Mouse (Mus musculus): ENCODE data around the gene Bri3bp. TPM values are rescaled to one million over a fixed set of nuclear protein-coding genes. Genes with fewer than 3 reads are reported as not detected.
A peak's percentile ranks its signal among the peaks of the same experiment; 100 is the strongest.
"Not testable (repeated sequence)": the region's sequence is repeated elsewhere in the genome, so short reads cannot be mapped to it uniquely, and the experiment has no call there.

Bri3bp gene
- polyA plus RNA-seq, 1 experiment from 2014 or later: 41.6 TPM

DNA sequence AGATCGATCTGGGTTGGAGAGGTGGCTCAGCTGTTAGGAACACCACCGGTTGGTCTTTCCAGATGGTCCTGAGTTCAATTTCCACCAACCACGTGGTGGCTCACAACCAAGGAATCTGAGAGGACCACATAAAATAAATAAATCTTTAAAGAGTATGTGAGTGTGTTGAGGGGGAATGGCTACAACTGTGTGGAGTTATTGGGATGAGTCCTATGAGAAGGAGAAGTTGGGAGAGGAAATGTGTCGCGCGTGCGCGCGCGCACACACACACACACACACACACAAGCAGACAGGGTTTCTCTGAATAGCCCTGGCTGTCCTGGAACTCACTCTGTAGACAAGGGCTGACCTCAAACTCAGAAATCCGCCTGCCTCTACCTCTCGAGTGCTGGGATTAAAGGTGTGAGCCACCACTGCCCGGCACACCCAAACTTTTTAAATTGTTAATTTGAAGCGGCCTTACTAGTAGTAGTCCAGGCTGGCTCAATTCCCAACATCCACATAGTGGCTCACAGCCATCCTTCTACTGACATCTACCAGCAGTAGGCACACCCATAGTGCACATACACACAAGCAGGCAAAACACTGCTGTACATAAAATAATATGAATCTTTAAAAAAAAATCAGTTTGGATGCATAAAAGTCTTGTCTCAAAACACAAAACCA is 33.3 kb upstream of the Bri3bp start:
- Histone ChIP-seq H3K27ac (ENCODE audit: low read length) (no peak overlapping the region), H3K27me3 (ENCODE audit: control insufficient read depth, insufficient read depth, low read depth, low read length) (no peaks in the 10 kb centered on the region), H3K4me3 (ENCODE audit: low read depth, low read length) (no peak overlapping the region), H3K4me1 (ENCODE audit: control insufficient read depth, insufficient read depth, low read length) (peaks cover 15% of the 10 kb centered on the region), H3K9me3 (replicated peaks; ENCODE audit: control insufficient read depth, low read length, poor library complexity, severe bottlenecking) (no peaks in the 10 kb centered on the region), H3K9ac (ENCODE audit: low read depth, low read length) (no peak overlapping the region), H3K36me3 (ENCODE audit: control insufficient read depth, insufficient read depth, low read length) (no peaks in the 10 kb centered on the region), H3K4me2 (ENCODE audit: low read length) (no peak overlapping the region)
- no peak for ATAC-seq
- WGBS: 66% methylated on average over 14 of the region's 14 CpGs

GRCm38 (mm10) chr5:125408842-125409241 is 32.5 kb upstream of the Bri3bp start:
- peak overlapping the region; percentile 58; the same call in 1 of the 2 replicates for H3K27ac ChIP-seq (ENCODE audit: low read length)
- H3K36me3 ChIP-seq (ENCODE audit: control insufficient read depth, insufficient read depth, low read length): peaks cover 3% of the 10 kb centered on the region
- H3K9ac ChIP-seq (ENCODE audit: low read depth, low read length): no peak overlapping the region
- peak overlapping the region; percentile 26 for H3K4me3 ChIP-seq (ENCODE audit: low read depth, low read length)
- no peaks in the 10 kb centered on the region for H3K9me3 ChIP-seq (replicated peaks; ENCODE audit: control insufficient read depth, low read length, poor library complexity, severe bottlenecking)
- peaks cover 13% of the 10 kb centered on the region for H3K4me1 ChIP-seq (ENCODE audit: control insufficient read depth, insufficient read depth, low read length)
- peak overlapping the region; percentile 39 for H3K4me2 ChIP-seq (ENCODE audit: low read length)
- H3K27me3 ChIP-seq (ENCODE audit: control insufficient read depth, insufficient read depth, low read depth, low read length): no peaks in the 10 kb centered on the region
- ATAC-seq: peak; percentile 7; the same call in 1 of the 2 replicates
- WGBS: under 1% methylated on average over 13 of the region's 13 CpGs

DNA sequence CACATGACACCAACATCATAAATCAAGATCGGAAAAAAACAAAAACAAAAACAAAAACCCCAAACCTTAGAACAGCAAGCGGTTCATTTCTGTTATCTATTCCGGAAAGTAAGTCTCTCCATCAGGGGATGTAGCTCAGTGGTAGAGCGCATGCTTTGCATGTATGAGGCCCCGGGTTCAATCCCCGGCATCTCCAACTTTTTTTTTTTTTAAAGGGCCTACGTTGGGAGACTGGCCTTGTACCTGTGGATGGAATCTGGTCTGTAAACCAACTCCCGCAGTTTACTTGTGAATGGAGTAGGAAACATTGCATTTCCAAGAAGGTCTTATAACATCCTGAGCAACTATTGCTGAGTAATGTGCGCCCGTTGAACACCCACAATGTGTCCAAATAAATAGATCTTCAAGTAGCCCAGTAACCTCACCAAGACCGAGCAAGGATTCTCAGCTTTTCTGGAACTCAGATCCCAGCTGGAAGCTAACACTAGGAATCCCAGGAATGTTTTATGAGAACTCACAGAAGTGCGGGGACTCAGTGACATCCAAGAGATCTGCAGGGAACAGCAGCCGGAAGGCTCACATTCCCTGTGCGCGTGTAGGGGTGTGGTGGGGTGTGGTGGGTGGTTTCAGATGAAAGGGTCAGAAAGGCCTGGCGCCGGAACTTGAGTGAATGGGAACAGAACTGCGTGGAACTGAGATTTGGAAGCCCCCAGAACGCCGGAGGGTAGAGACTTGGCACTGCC is 31.8 kb upstream of the Bri3bp start:
- ATAC-seq: no peak
- no peaks in the 10 kb centered on the region for H3K9me3 ChIP-seq (replicated peaks; ENCODE audit: control insufficient read depth, low read length, poor library complexity, severe bottlenecking)
- peak overlapping the region; percentile 58; the same call in 1 of the 2 replicates for H3K27ac ChIP-seq (ENCODE audit: low read length)
- peaks cover 7% of the 10 kb centered on the region for H3K36me3 ChIP-seq (ENCODE audit: control insufficient read depth, insufficient read depth, low read length)
- 8% methylated on average over 20 of the region's 20 CpGs for WGBS
- peaks cover 13% of the 10 kb centered on the region for H3K4me1 ChIP-seq (ENCODE audit: control insufficient read depth, insufficient read depth, low read length)
- no peak overlapping the region for H3K9ac ChIP-seq (ENCODE audit: low read depth, low read length)
- peak overlapping the region; percentile 39 for H3K4me2 ChIP-seq (ENCODE audit: low read length)
- H3K4me3 ChIP-seq (ENCODE audit: low read depth, low read length): peak overlapping the region; percentile 26
- no peaks in the 10 kb centered on the region for H3K27me3 ChIP-seq (ENCODE audit: control insufficient read depth, insufficient read depth, low read depth, low read length)

- Histone ChIP-seq H3K9ac (ENCODE audit: low read depth, low read length) (no peak overlapping the region), H3K4me2 (ENCODE audit: low read length) (no peak overlapping the region), H3K9me3 (replicated peaks; ENCODE audit: control insufficient read depth, low read length, poor library complexity, severe bottlenecking) (no peaks in the 10 kb centered on the region), H3K36me3 (ENCODE audit: control insufficient read depth, insufficient read depth, low read length) (peaks cover 29% of the 10 kb centered on the region), H3K4me3 (ENCODE audit: low read depth, low read length) (no peak overlapping the region), H3K27me3 (ENCODE audit: control insufficient read depth, insufficient read depth, low read depth, low read length) (no peaks in the 10 kb centered on the region), H3K4me1 (ENCODE audit: control insufficient read depth, insufficient read depth, low read length) (peaks cover 8% of the 10 kb centered on the region), H3K27ac (ENCODE audit: low read length) (no peak overlapping the region)
- 56% methylated on average over 5 of the region's 5 CpGs for WGBS
- ATAC-seq: no peak
Measured at GRCm38 (mm10) chr5:125411972-125412530, 29.3 kb upstream of the Bri3bp start.

DNA sequence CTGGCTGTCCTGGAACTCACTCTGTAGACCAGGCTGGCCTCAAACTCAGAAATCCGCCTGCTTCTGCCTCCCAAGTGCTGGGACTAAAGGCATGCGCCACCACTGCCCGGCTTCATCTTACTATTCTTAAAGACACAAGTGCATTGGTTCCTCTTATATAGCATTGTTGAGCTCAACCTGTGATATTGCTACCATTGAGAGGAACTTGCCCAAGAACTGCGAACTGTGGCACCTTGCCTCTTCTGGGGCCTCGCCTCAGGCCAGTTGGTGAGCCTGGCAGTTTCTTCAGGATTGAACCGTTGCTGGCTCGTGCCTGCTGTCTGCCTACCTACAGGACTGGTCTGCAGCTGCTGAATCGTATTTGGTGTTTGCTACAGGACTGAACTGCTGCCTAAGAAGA is 28.8 kb upstream of the Bri3bp start:
- not testable (repeated sequence) for H3K4me2 ChIP-seq (ENCODE audit: low read length); H3K4me1 ChIP-seq (ENCODE audit: control insufficient read depth, insufficient read depth, low read length); H3K27ac ChIP-seq (ENCODE audit: low read length); H3K27me3 ChIP-seq (ENCODE audit: control insufficient read depth, insufficient read depth, low read depth, low read length); H3K9me3 ChIP-seq (replicated peaks; ENCODE audit: control insufficient read depth, low read length, poor library complexity, severe bottlenecking); H3K9ac ChIP-seq (ENCODE audit: low read depth, low read length); ATAC-seq; H3K4me3 ChIP-seq (ENCODE audit: low read depth, low read length)
- WGBS: 88% methylated on average over 8 of the region's 8 CpGs
- H3K36me3 ChIP-seq (ENCODE audit: control insufficient read depth, insufficient read depth, low read length): peaks cover 34% of the 10 kb centered on the region

- peaks cover 46% of the 10 kb centered on the region for H3K36me3 ChIP-seq (ENCODE audit: control insufficient read depth, insufficient read depth, low read length)
- H3K9ac ChIP-seq (ENCODE audit: low read depth, low read length): no peak overlapping the region
- no peak for ATAC-seq
- no peak overlapping the region for H3K4me2 ChIP-seq (ENCODE audit: low read length)
- no peaks in the 10 kb centered on the region for H3K9me3 ChIP-seq (replicated peaks; ENCODE audit: control insufficient read depth, low read length, poor library complexity, severe bottlenecking)
- H3K27ac ChIP-seq (ENCODE audit: low read length): no peak overlapping the region
- H3K4me3 ChIP-seq (ENCODE audit: low read depth, low read length): no peak overlapping the region
- no peaks in the 10 kb centered on the region for H3K4me1 ChIP-seq (ENCODE audit: control insufficient read depth, insufficient read depth, low read length)
- H3K27me3 ChIP-seq (ENCODE audit: control insufficient read depth, insufficient read depth, low read depth, low read length): no peaks in the 10 kb centered on the region
- WGBS: 76% methylated on average over 4 of the region's 4 CpGs
Measured at GRCm38 (mm10) chr5:125413763-125414162, 27.6 kb upstream of the Bri3bp start.

DNA sequence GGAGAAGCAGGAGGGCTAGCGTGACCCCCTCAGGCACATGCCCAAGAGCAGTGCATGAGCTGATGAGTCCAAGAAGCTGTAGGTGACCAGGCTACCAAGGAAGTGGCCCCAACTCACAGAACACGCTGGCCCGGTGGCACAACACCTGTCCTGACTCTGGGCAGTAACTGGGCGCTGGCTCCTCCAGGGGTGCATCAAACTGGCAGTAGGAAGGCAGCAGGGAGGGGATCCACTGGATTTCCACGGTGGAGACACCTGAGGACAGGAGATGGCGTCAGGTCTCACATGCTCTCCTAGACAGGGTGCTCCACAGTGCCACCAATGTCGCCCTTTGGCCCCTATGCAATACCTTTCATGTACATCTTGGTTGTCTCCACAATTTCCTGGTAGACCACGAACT is 25.2 kb upstream of the Bri3bp start:
- H3K27ac ChIP-seq (ENCODE audit: low read length): no peak overlapping the region
- no peak overlapping the region for H3K4me2 ChIP-seq (ENCODE audit: low read length)
- peaks cover 59% of the 10 kb centered on the region for H3K36me3 ChIP-seq (ENCODE audit: control insufficient read depth, insufficient read depth, low read length)
- no peak overlapping the region for H3K9ac ChIP-seq (ENCODE audit: low read depth, low read length)
- 97% methylated on average over 8 of the region's 8 CpGs for WGBS
- ATAC-seq: no peak
- no peaks in the 10 kb centered on the region for H3K9me3 ChIP-seq (replicated peaks; ENCODE audit: control insufficient read depth, low read length, poor library complexity, severe bottlenecking)
- no peak overlapping the region for H3K4me3 ChIP-seq (ENCODE audit: low read depth, low read length)
- H3K4me1 ChIP-seq (ENCODE audit: control insufficient read depth, insufficient read depth, low read length): no peaks in the 10 kb centered on the region
- no peaks in the 10 kb centered on the region for H3K27me3 ChIP-seq (ENCODE audit: control insufficient read depth, insufficient read depth, low read depth, low read length)

- no peaks in the 10 kb centered on the region for H3K9me3 ChIP-seq (replicated peaks; ENCODE audit: control insufficient read depth, low read length, poor library complexity, severe bottlenecking)
- 90% methylated on average over 12 of the region's 12 CpGs for WGBS
- ATAC-seq: no peak
Measured at GRCm38 (mm10) chr5:125418636-125419035, 22.7 kb upstream of the Bri3bp start.

DNA sequence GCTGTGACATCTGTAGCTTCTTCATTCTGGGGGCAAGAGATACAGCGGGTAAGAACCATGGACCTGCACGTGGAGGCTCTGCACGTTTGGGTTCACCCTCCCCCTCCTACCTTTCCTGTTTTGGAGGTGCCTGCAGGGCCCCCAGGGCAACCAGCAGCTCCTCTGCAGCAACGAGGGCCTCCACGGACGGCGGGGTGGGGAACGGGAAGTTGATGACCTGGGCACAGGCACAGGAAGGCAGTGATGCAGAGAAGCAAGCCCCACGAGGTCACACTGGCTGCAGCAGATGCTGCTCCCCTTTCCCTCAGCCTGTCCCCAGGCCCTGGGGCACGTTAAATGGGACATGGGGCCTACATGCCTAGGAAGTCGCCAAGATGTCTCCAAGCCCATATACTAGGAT is 22.2 kb upstream of the Bri3bp start:
- Histone ChIP-seq H3K27me3 (ENCODE audit: control insufficient read depth, insufficient read depth, low read depth, low read length) (no peaks in the 10 kb centered on the region), H3K4me2 (ENCODE audit: low read length) (no peak overlapping the region), H3K9me3 (replicated peaks; ENCODE audit: control insufficient read depth, low read length, poor library complexity, severe bottlenecking) (no peaks in the 10 kb centered on the region), H3K4me3 (ENCODE audit: low read depth, low read length) (no peak overlapping the region), H3K27ac (ENCODE audit: low read length) (no peak overlapping the region), H3K36me3 (ENCODE audit: control insufficient read depth, insufficient read depth, low read length) (peaks cover 72% of the 10 kb centered on the region), H3K4me1 (ENCODE audit: control insufficient read depth, insufficient read depth, low read length) (no peaks in the 10 kb centered on the region), H3K9ac (ENCODE audit: low read depth, low read length) (no peak overlapping the region)
- ATAC-seq: no peak
- 88% methylated on average over 11 of the region's 11 CpGs for WGBS

More at GRCm38 (mm10) chr5:125418636-125419035, 22.7 kb upstream of the Bri3bp start:
- Histone ChIP-seq H3K4me1 (ENCODE audit: control insufficient read depth, insufficient read depth, low read length) (no peaks in the 10 kb centered on the region), H3K27ac (ENCODE audit: low read length) (no peak overlapping the region), H3K4me3 (ENCODE audit: low read depth, low read length) (no peak overlapping the region), H3K4me2 (ENCODE audit: low read length) (no peak overlapping the region), H3K9ac (ENCODE audit: low read depth, low read length) (no peak overlapping the region), H3K27me3 (ENCODE audit: control insufficient read depth, insufficient read depth, low read depth, low read length) (no peaks in the 10 kb centered on the region), H3K36me3 (ENCODE audit: control insufficient read depth, insufficient read depth, low read length) (peaks cover 72% of the 10 kb centered on the region)

All from midbrain, embryonic 16.5 days (tissue).